Mouse (Mus musculus) embryo, embryonic 11 days (tissue): ENCODE results near the gene Ddx31.

ENCODE experiments used
- DNase-seq: peaks from one replicate; pipeline ENCODE4 v3.0.0-alpha.2; 2015

Gene Ddx31

GRCm38 (mm10) chr2:28912961-28913360 lies 72.8 kb downstream of the Ddx31 start:
- DNase-seq, result no peak

- no peak for DNase-seq
These were observed 73.9 kb downstream of the Ddx31 start for GRCm38 (mm10) chr2:28914121-28914520.

- no peak for DNase-seq
These were observed 75.0 kb downstream of the Ddx31 start for GRCm38 (mm10) chr2:28915104-28915738.

GRCm38 (mm10) chr2:28915768-28916512 lies 75.7 kb downstream of the Ddx31 start:
- peak; percentile 84 for DNase-seq

- peak; percentile 28 for DNase-seq
These were observed 76.3 kb downstream of the Ddx31 start, which contains the start of gene Barhl1 for GRCm38 (mm10) chr2:28916513-28916865. Gene Barhl1, minus strand, starts transcription at chr2:28916668.

- peak; percentile 18 for DNase-seq
These were observed 76.9 kb downstream of the Ddx31 start for GRCm38 (mm10) chr2:28917156-28917517.

GRCm38 (mm10) chr2:28917518-28918361 lies 77.5 kb downstream of the Ddx31 start:
- DNase-seq, result peak; percentile 54

GRCm38 (mm10) chr2:28919001-28919400 lies 78.8 kb downstream of the Ddx31 start:
- DNase-seq, result peak; percentile 11

GRCm38 (mm10) chr2:28923912-28924311 lies 83.7 kb downstream of the Ddx31 start:
- DNase-seq, result peak; percentile 77

GRCm38 (mm10) chr2:28930571-28930970 lies 90.4 kb downstream of the Ddx31 start:
- no peak for DNase-seq

GRCm38 (mm10) chr2:28938997-28939396 lies 98.8 kb downstream of the Ddx31 start:
- no peak for DNase-seq

GRCm38 (mm10) chr2:28943666-28944516 lies 103.7 kb downstream of the Ddx31 start:
- peak; percentile 66 for DNase-seq

GRCm38 (mm10) chr2:28945388-28945787 lies 105.2 kb downstream of the Ddx31 start:
- no peak for DNase-seq

- DNase-seq, result no peak
These were observed 106.1 kb downstream of the Ddx31 start for GRCm38 (mm10) chr2:28946312-28946711.

GRCm38 (mm10) chr2:28952981-28953380 lies 112.8 kb downstream of the Ddx31 start:
- peak; percentile 61 for DNase-seq

GRCm38 (mm10) chr2:28954595-28954994 lies 114.4 kb downstream of the Ddx31 start:
- no peak for DNase-seq
